Mouse (Mus musculus): ENCODE measurements around the gene Pip4k2c. TPM values are rescaled to one million over a fixed set of nuclear protein-coding genes. Genes with fewer than 3 reads are reported as not detected.
"Not testable (repeated sequence)": the region's sequence is repeated elsewhere in the genome, so short reads cannot be mapped to it uniquely, and the experiment has no call there.

Gene Pip4k2c
- polyA plus RNA-seq, 1 experiment from 2014 or later, result 21.3 TPM

DNA sequence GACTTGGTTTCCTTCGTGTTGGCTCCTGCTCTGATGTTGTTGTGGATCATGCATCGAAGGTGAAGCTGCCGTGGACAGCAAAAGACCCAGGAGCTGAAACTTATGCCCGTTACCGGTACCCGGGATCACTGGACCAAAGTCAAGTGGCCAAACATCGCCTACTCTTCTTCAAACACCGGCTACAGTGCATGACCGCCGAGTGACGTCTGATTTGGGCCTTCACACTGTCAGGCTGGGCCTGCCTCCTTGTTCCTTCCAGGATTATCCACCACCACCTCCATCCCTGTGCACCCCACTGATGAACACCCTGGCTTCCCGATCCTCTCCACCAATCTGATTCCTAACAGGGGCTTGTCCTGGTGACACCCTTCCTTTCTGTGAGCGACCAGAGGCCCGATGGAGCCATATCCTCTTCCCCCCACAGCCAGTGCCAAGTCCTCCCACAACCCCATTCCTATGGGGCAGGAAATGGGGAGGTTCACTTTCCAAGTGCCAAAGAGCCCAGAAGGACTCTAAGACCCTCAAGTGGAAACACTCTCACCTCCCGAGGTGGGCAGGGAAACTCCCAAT lies 39.7 kb downstream of the Pip4k2c start:
- WGBS, result 90% methylated on average over 15 of the region's 15 CpGs
- Histone ChIP-seq H3K9me3 (no peaks in the 10 kb centered on the region), H3K36me3 (replicated peaks) (no peaks in the 10 kb centered on the region), H3K27ac (no peak overlapping the region), H3K4me3 (no peak overlapping the region), H3K27me3 (ENCODE audit: poor library complexity, severe bottlenecking) (peaks cover 86% of the 10 kb centered on the region), H3K4me1 (peaks cover 35% of the 10 kb centered on the region)
- no peak for DNase-seq (ENCODE audit: extremely low spot score, low spot score)

GRCm38 (mm10) chr10:127170837-127171272 lies 40.5 kb downstream of the Pip4k2c start:
- Histone ChIP-seq H3K27me3 (ENCODE audit: poor library complexity, severe bottlenecking) (peaks cover 86% of the 10 kb centered on the region), H3K4me3 (peak overlapping the region; percentile 52), H3K27ac (peak overlapping the region; percentile 76), H3K4me1 (peaks cover 38% of the 10 kb centered on the region), H3K9me3 (no peaks in the 10 kb centered on the region), H3K36me3 (replicated peaks) (no peaks in the 10 kb centered on the region)
- peak; percentile 84 for DNase-seq (ENCODE audit: extremely low spot score, low spot score)
- under 1% methylated on average over 29 of the region's 29 CpGs for WGBS

GRCm38 (mm10) chr10:127170002-127170401 lies 41.4 kb downstream of the Pip4k2c start:
- Histone ChIP-seq H3K9me3 (no peaks in the 10 kb centered on the region), H3K4me3 (peak overlapping the region; percentile 52), H3K36me3 (replicated peaks) (no peaks in the 10 kb centered on the region), H3K27ac (no peak overlapping the region), H3K27me3 (ENCODE audit: poor library complexity, severe bottlenecking) (peaks cover 90% of the 10 kb centered on the region), H3K4me1 (peaks cover 47% of the 10 kb centered on the region)
- DNase-seq (ENCODE audit: extremely low spot score, low spot score), result peak; percentile 57
- under 1% methylated on average over 22 of the region's 22 CpGs for WGBS

DNA sequence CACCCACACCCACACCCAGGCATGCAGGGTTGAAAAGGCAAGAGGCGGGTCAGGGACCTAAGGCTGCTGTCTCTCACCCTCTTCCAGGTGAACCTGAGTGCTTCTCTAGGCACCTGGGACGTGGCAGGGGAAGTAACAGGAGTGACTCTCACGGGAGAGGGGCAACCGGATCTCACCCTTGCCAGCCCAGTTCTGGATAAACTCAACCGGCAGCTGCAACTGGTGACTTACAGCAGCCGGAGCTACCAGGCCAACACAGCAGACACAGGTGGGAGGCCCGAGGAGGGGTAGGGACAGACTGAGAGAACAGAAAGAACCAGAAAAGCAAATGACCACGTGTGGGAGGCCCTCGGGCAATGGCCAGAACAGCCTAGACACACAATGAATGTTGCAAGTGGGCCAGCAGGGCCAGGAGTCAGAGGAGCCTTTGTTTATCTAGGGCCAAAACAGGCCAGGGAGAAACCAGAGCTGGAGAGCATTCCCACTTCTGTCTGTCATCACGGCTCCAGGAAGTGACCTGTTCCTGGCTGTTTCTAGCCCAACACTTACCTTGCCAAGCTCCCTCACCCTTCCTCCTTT lies 43.7 kb downstream of the Pip4k2c start:
- H3K9me3 ChIP-seq, result no peaks in the 10 kb centered on the region
- H3K27me3 ChIP-seq (ENCODE audit: poor library complexity, severe bottlenecking), result peaks cover 95% of the 10 kb centered on the region
- H3K4me3 ChIP-seq, result no peak overlapping the region
- no peaks in the 10 kb centered on the region for H3K36me3 ChIP-seq (replicated peaks)
- H3K27ac ChIP-seq, result no peak overlapping the region
- DNase-seq (ENCODE audit: extremely low spot score, low spot score), result no peak
- 50% methylated on average over 10 of the region's 10 CpGs for whole genome bisulfite sequencing
- peaks cover 53% of the 10 kb centered on the region for H3K4me1 ChIP-seq

- peak overlapping the region; percentile 68 for H3K4me3 ChIP-seq
- WGBS, result 23% methylated on average over 15 of the region's 15 CpGs
- H3K27ac ChIP-seq, result no peak overlapping the region
- H3K4me1 ChIP-seq, result peaks cover 53% of the 10 kb centered on the region
- H3K36me3 ChIP-seq (replicated peaks), result no peaks in the 10 kb centered on the region
- H3K27me3 ChIP-seq (ENCODE audit: poor library complexity, severe bottlenecking), result peaks cover 91% of the 10 kb centered on the region
- no peaks in the 10 kb centered on the region for H3K9me3 ChIP-seq
- DNase-seq (ENCODE audit: extremely low spot score, low spot score), result no peak
These were observed 44.4 kb downstream of the Pip4k2c start for GRCm38 (mm10) chr10:127166771-127167613.

DNA sequence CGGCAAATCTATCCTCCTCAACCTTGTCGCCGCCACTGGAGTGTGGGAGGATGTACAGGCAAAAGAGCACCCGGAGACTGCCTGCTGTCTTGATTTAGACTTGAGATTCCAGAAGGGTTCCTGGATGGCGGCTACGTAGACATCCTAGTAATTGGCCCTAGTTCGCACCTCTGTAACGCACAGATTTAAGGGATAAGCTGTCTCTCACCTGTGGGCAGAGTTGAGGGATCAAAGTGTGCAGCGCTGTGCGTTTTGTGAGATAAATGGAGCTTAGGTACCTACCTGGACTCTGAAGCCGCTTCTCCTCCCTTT lies 45.0 kb downstream of the Pip4k2c start:
- peak overlapping the region; percentile 82; the same call in 1 of the 2 replicates for H3K27ac ChIP-seq
- no peak for DNase-seq (ENCODE audit: extremely low spot score, low spot score)

GRCm38 (mm10) chr10:127165654-127166403 lies 45.6 kb downstream of the Pip4k2c start:
- Histone ChIP-seq H3K36me3 (replicated peaks) (no peaks in the 10 kb centered on the region), H3K9me3 (no peaks in the 10 kb centered on the region), H3K4me1 (peaks cover 47% of the 10 kb centered on the region), H3K27ac (peak overlapping the region; percentile 82), H3K27me3 (ENCODE audit: poor library complexity, severe bottlenecking) (peaks cover 80% of the 10 kb centered on the region), H3K4me3 (peak overlapping the region; percentile 68)
- DNase-seq (ENCODE audit: extremely low spot score, low spot score), result peak; percentile 65
- WGBS, result under 1% methylated on average over 56 of the region's 56 CpGs

More for the DNA sequence above, 45.0 kb downstream of the Pip4k2c start:
- Histone ChIP-seq H3K27me3 (ENCODE audit: poor library complexity, severe bottlenecking) (peaks cover 85% of the 10 kb centered on the region), H3K4me3 (peak overlapping the region; percentile 68), H3K4me1 (peaks cover 52% of the 10 kb centered on the region), H3K36me3 (replicated peaks) (no peaks in the 10 kb centered on the region), H3K9me3 (no peaks in the 10 kb centered on the region)
- WGBS, result 1% methylated on average over 11 of the region's 11 CpGs

GRCm38 (mm10) chr10:127165354-127165653 lies 46.1 kb downstream of the Pip4k2c start:
- Histone ChIP-seq H3K4me1 (peaks cover 41% of the 10 kb centered on the region), H3K27ac (peak overlapping the region; percentile 82), H3K27me3 (ENCODE audit: poor library complexity, severe bottlenecking) (peaks cover 74% of the 10 kb centered on the region), H3K9me3 (no peaks in the 10 kb centered on the region), H3K4me3 (peak overlapping the region; percentile 68), H3K36me3 (replicated peaks) (no peaks in the 10 kb centered on the region)
- no peak for DNase-seq (ENCODE audit: extremely low spot score, low spot score)
- under 1% methylated on average over 42 of the region's 42 CpGs for WGBS

DNA sequence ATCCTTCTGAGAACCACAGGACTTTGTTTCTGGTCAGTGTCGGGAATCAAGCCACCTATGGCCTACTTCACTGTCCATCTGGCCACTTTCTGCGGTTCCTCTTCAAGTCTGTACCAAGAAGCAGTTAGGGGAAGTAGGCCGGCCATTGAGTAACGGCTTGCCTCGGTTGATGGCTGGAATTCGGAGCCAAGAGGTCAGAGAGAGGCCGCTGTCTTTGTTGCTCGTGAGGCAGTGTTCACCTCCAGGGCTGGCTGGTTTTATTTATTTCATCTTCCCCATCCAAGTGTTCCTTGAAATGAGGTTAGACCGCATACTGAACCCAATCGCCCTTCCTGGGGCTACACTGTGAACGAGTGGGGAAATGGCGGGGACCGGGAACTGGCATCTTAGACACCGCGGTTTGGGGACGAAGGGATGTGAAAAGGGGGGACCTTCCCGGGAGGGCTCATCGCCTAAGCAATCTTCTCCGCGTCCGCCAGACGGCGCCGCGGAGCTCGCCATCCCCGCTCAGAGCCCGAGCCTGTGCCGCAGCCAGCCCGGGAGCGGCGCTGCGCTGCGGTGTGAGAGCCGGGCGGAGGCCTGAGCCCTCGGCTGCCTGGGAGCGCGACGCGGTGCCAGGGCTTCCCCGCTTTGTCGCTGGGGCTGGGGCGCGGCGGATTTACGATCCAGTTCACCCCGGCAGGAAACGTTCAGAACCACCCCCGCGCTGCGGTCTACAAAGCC lies 46.6 kb downstream of the Pip4k2c start, which contains the start of gene B4galnt1:
TSS of gene B4galnt1 (plus strand) at position 595 of the 723 bp plus-strand sequence.
- H3K9me3 ChIP-seq, result no peaks in the 10 kb centered on the region
- WGBS, result 2% methylated on average over 52 of the region's 52 CpGs
- no peaks in the 10 kb centered on the region for H3K36me3 ChIP-seq (replicated peaks)
- peaks cover 36% of the 10 kb centered on the region for H3K4me1 ChIP-seq
- DNase-seq (ENCODE audit: extremely low spot score, low spot score), result peak; percentile 80
- peak within 1 kb of the TSS; percentile 68 for H3K4me3 ChIP-seq
- peaks cover 69% of the 10 kb centered on the region for H3K27me3 ChIP-seq (ENCODE audit: poor library complexity, severe bottlenecking)
- peak within 1 kb of the TSS; percentile 82 for H3K27ac ChIP-seq

- Histone ChIP-seq H3K36me3 (replicated peaks) (no peaks in the 10 kb centered on the region), H3K9me3 (no peaks in the 10 kb centered on the region), H3K4me3 (0 out of 2 replicates have a peak overlapping the region, but pooled peaks have one; percentile 68), H3K27me3 (ENCODE audit: poor library complexity, severe bottlenecking) (peaks cover 63% of the 10 kb centered on the region), H3K4me1 (peaks cover 33% of the 10 kb centered on the region), H3K27ac (no peak overlapping the region)
- DNase-seq (ENCODE audit: extremely low spot score, low spot score), result no peak
- 95% methylated on average over 4 of the region's 4 CpGs for WGBS
These were observed 47.2 kb downstream of the Pip4k2c start for GRCm38 (mm10) chr10:127164190-127164589.

DNA sequence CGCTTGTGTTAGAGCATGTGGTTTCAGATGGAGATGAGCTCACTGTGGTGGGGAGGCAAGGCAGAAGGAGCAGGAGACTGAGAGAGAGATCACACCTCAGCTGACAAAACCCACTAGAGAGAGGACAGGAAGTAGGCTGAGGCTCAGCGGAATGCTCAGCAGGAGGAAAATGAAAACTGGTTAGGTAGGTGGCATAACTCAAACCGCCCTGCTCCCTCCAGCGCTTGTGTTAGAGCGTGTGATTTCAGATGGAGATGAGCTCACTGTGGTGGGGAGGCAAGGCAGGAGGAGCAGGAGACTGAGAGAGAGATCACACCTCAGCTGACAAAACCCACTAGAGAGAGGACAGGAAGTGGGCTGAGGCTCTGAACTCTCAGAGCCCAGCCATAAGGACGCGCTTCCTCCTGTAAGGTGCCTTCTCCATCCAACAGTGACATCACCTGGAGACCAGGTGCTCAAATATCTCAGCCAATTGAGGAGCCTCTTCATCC lies 48.6 kb downstream of the Pip4k2c start:
- not testable (repeated sequence) for H3K9me3 ChIP-seq; DNase-seq (ENCODE audit: extremely low spot score, low spot score); H3K27ac ChIP-seq; H3K36me3 ChIP-seq (replicated peaks); H3K4me3 ChIP-seq
- H3K4me1 ChIP-seq, result peaks cover 32% of the 10 kb centered on the region
- H3K27me3 ChIP-seq (ENCODE audit: poor library complexity, severe bottlenecking), result peaks cover 49% of the 10 kb centered on the region
- WGBS, result 66% methylated on average over 7 of the region's 7 CpGs

DNA sequence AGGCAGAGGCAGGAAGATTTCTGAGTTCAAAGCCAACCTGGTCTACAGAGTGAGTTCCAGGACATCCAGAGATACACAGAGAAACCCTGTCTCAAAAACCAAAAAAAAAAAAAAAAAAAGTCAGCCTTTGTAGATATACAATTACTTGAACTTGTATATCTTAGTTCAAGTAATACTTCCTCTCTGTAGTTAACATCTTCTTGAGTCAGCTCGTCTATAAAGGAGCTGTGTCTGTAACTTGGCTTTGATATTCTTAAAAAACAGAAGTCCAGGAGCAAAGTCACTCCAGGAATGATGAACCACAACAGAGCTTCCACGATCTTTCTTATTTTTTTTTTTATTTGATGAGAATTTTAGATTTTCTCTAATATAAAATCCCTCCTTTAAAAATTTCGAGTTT lies 50.7 kb downstream of the Pip4k2c start:
- no peak for DNase-seq (ENCODE audit: extremely low spot score, low spot score)
- no peak overlapping the region for H3K27ac ChIP-seq
- no peak overlapping the region for H3K4me3 ChIP-seq
- 79% methylated on average over 3 of the region's 3 CpGs for WGBS
- H3K4me1 ChIP-seq, result peaks cover 14% of the 10 kb centered on the region
- H3K9me3 ChIP-seq, result no peaks in the 10 kb centered on the region
- H3K27me3 ChIP-seq (ENCODE audit: poor library complexity, severe bottlenecking), result peaks cover 29% of the 10 kb centered on the region
- no peaks in the 10 kb centered on the region for H3K36me3 ChIP-seq (replicated peaks)

All from forebrain, embryonic 10.5 days (tissue).